Comparison of ENCODE assay signal across 30 mouse cellular contexts in the genomic region with DNA sequence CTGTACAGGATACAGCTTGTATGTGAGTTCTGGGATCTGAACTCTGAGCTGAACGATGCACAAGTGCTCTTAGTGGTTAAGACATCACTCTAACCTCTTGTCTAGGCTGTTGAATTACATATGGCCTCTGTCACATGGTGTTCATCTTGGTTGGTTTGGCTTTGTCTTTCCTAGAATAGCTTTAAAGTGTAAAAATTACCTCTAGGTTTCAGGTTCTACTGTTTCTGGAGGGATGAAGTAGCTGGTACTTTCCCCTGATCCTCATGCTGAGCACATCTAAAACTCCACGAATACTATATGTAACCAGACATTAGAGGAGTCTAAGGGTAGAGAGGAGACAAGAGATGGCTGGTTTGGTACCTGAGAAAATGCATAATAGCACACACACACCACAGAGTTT.
"Had no signal": no experiment of that assay in that cellular context is flagged by ENCODE, and none has a peak within 500 bp of the region (broad histone marks: within the 10 kb centered on the region; RNA-seq: fewer than 3 reads in every experiment).

No protein-coding gene starts in this region.

- H3K9ac ChIP-seq: limb, embryonic 12.5 days; limb, embryonic 13.5 days; limb, embryonic 15.5 days; liver, embryonic 12.5 days; liver, embryonic 13.5 days; liver, embryonic 14.5 days; liver, embryonic 15.5 days; liver, postnatal 0 days; lung, embryonic 14.5 days; lung, embryonic 15.5 days; midbrain, embryonic 12.5 days; midbrain, embryonic 13.5 days; midbrain, embryonic 15.5 days had no signal

- H3K27me3 ChIP-seq: limb, embryonic 12.5 days; limb, embryonic 13.5 days; limb, embryonic 15.5 days; liver, embryonic 12.5 days; liver, embryonic 13.5 days; liver, embryonic 15.5 days; lung, embryonic 15.5 days; midbrain, embryonic 12.5 days; midbrain, embryonic 13.5 days; midbrain, embryonic 15.5 days had no signal

- H3K9me3 ChIP-seq: limb, embryonic 10.5 days; limb, embryonic 12.5 days; limb, embryonic 13.5 days; limb, embryonic 15.5 days; liver, embryonic 12.5 days; liver, embryonic 13.5 days; liver, embryonic 15.5 days; lung, embryonic 15.5 days; midbrain, embryonic 12.5 days; midbrain, embryonic 13.5 days; midbrain, embryonic 15.5 days had no signal

- DNase-seq: left cerebral cortex, postnatal 4 days; liver; liver, embryonic 13.5 days; liver, postnatal 0 days; lung, adult 18-20 months; lung, adult 2 months; lung, embryonic 14.5 days; lung, postnatal 10 days; lung, postnatal 14 days; lung, postnatal 36 days; lung, postnatal 4 days; midbrain, embryonic 14.5 days had no signal

- H3K4me3 ChIP-seq: left cerebral cortex, adult 2 months; limb, embryonic 10.5 days; limb, embryonic 12.5 days; limb, embryonic 13.5 days; limb, embryonic 15.5 days; liver, embryonic 12.5 days; liver, embryonic 13.5 days; liver, embryonic 15.5 days; lung, embryonic 15.5 days; megakaryocyte, embryonic 14.5 days; midbrain, embryonic 10.5 days; midbrain, embryonic 12.5 days; midbrain, embryonic 13.5 days; midbrain, embryonic 15.5 days; myocyte had no signal

- H3K4me1 ChIP-seq: limb, embryonic 10.5 days; limb, embryonic 12.5 days; limb, embryonic 13.5 days; limb, embryonic 15.5 days; liver, embryonic 12.5 days; liver, embryonic 13.5 days; liver, embryonic 15.5 days; lung, embryonic 15.5 days; megakaryocyte, embryonic 14.5 days; midbrain, embryonic 10.5 days; midbrain, embryonic 12.5 days; midbrain, embryonic 13.5 days; midbrain, embryonic 15.5 days had no signal

- ATAC-seq: liver, embryonic 12.5 days; liver, postnatal 0 days; lung, postnatal 0 days; midbrain, embryonic 13.5 days; midbrain, embryonic 15.5 days had no signal

- H3K36me3 ChIP-seq: limb, embryonic 10.5 days; limb, embryonic 12.5 days; limb, embryonic 13.5 days; limb, embryonic 15.5 days; liver, embryonic 12.5 days; liver, embryonic 13.5 days; liver, embryonic 15.5 days; lung, embryonic 15.5 days; midbrain, embryonic 10.5 days; midbrain, embryonic 12.5 days; midbrain, embryonic 13.5 days; midbrain, embryonic 15.5 days had no signal

- H3K27ac ChIP-seq: left cerebral cortex, adult 2 months; limb, embryonic 10.5 days; limb, embryonic 12.5 days; limb, embryonic 13.5 days; limb, embryonic 15.5 days; liver, embryonic 12.5 days; liver, embryonic 13.5 days; liver, embryonic 14.5 days; liver, embryonic 15.5 days; lung, embryonic 15.5 days; macrophage; midbrain, embryonic 10.5 days; midbrain, embryonic 12.5 days; midbrain, embryonic 13.5 days; midbrain, embryonic 15.5 days had no signal

- H3K4me2 ChIP-seq: limb, embryonic 12.5 days; limb, embryonic 13.5 days; limb, embryonic 15.5 days; liver, embryonic 11.5 days; liver, embryonic 12.5 days; liver, embryonic 13.5 days; liver, embryonic 15.5 days; lung, embryonic 14.5 days; lung, embryonic 15.5 days; midbrain, embryonic 12.5 days; midbrain, embryonic 13.5 days; midbrain, embryonic 15.5 days had no signal
